Mouse (Mus musculus) heart, embryonic 10.5 days (tissue): ENCODE results near the gene Pla2g5. TPM values are rescaled to one million over a fixed set of nuclear protein-coding genes. Genes with fewer than 3 reads are reported as not detected.
"Not testable (repeated sequence)": the region's sequence is repeated elsewhere in the genome, so short reads cannot be mapped to it uniquely, and the experiment has no call there.

ENCODE experiments used
- DNase-seq: peaks from one replicate; pipeline ENCODE4 v3.0.0-alpha.2; 2017; ENCODE audit warnings: low spot score
- H3K27ac ChIP-seq: fragments of 300-500 bp; sonication (generic); 2 replicates; pipeline ENCODE4 v1.5.1; 2016; ENCODE audit warnings: mild to moderate bottlenecking
- H3K27me3 ChIP-seq: fragments of 300-500 bp; sonication (generic); 2 replicates; pipeline ENCODE4 v1.6.1; 2016; ENCODE audit warnings: mild to moderate bottlenecking; ENCODE audit not compliant: poor library complexity, insufficient read depth, severe bottlenecking
- H3K36me3 ChIP-seq: fragments of 300-500 bp; sonication (generic); 2 replicates; pipeline ENCODE4 v1.6.1; 2016; ENCODE audit warnings: mild to moderate bottlenecking, moderate library complexity
- H3K4me1 ChIP-seq: fragments of 300-500 bp; sonication (generic); 2 replicates; pipeline ENCODE4 v1.6.1; 2016; ENCODE audit warnings: mild to moderate bottlenecking
- H3K4me3 ChIP-seq: fragments of 300-500 bp; sonication (generic); 2 replicates; pipeline ENCODE4 v1.5.1; 2016; ENCODE audit warnings: mild to moderate bottlenecking, moderate library complexity
- H3K9me3 ChIP-seq: fragments of 300-500 bp; sonication (generic); 2 replicates; pipeline ENCODE4 v1.6.1; 2016; ENCODE audit warnings: mild to moderate bottlenecking, moderate library complexity
- WGBS: fragments of 180-500 bp; shearing (Covaris S2); methylation state at CpG from one replicate; pipeline ENCODE4 v1.1.7; 2016; 5-methylcytosine and 5-hydroxymethylcytosine counted together
- polyA plus RNA-seq: library from polyadenylated mRNA; unstranded; fragments of >200 nt; fragmentation: Nextera tagmentation; extraction: Ambion mirVana; gene quantifications from 2 replicates; pipeline ENCODE4 v1.2.1, GENCODE M21; 2016

The Pla2g5 gene
- 0.91 and 2.1 TPM in 2 replicates for polyA plus RNA-seq

- Histone ChIP-seq H3K27ac (no peak within 1 kb of the TSS), H3K4me1 (peaks cover 13% of the 10 kb centered on the region), H3K27me3 (0 out of 2 replicates have a peak, but pooled peaks cover 5% of the 10 kb centered on the region), H3K4me3 (no peak within 1 kb of the TSS), H3K9me3 (no peaks in the 10 kb centered on the region), H3K36me3 (no peaks in the 10 kb centered on the region)
- WGBS: 69% methylated on average over 10 of the region's 10 CpGs
- DNase-seq: no peak
Measured at GRCm38 (mm10) chr4:138863344-138863998, at the start of gene Pla2g5. Gene Pla2g5 (minus strand): TSS chr4:138863482.

- H3K27me3 ChIP-seq: no peaks in the 10 kb centered on the region
- H3K36me3 ChIP-seq: peaks cover 60% of the 10 kb centered on the region
- no peaks in the 10 kb centered on the region for H3K4me1 ChIP-seq
- 91% methylated on average over 18 of the region's 18 CpGs for WGBS
- DNase-seq: no peak
- no peak overlapping the region for H3K4me3 ChIP-seq
- no peaks in the 10 kb centered on the region for H3K9me3 ChIP-seq
- H3K27ac ChIP-seq: no peak overlapping the region
Measured at GRCm38 (mm10) chr4:138905624-138906337, 42.5 kb upstream of the Pla2g5 start.

- Histone ChIP-seq H3K9me3 (no peaks in the 10 kb centered on the region), H3K4me1 (no peaks in the 10 kb centered on the region), H3K27ac (no peak overlapping the region), H3K4me3 (no peak overlapping the region), H3K27me3 (no peaks in the 10 kb centered on the region), H3K36me3 (peaks cover 75% of the 10 kb centered on the region)
- WGBS: 70% methylated on average over 7 of the region's 7 CpGs
- no peak for DNase-seq
Measured at GRCm38 (mm10) chr4:138899361-138899760, 36.1 kb upstream of the Pla2g5 start.

- H3K9me3 ChIP-seq, H3K27me3 ChIP-seq, H3K4me1 ChIP-seq, H3K27ac ChIP-seq, H3K4me3 ChIP-seq, DNase-seq: not testable (repeated sequence)
- H3K36me3 ChIP-seq: peaks cover 49% of the 10 kb centered on the region
- 86% methylated on average over 11 of the region's 11 CpGs for WGBS
Measured at GRCm38 (mm10) chr4:138893789-138894188, 30.5 kb upstream of the Pla2g5 start.

GRCm38 (mm10) chr4:138892655-138893054, 29.4 kb upstream of the Pla2g5 start:
- Histone ChIP-seq H3K27ac (no peak overlapping the region), H3K36me3 (peaks cover 39% of the 10 kb centered on the region), H3K27me3 (peaks cover 7% of the 10 kb centered on the region), H3K9me3 (no peaks in the 10 kb centered on the region), H3K4me1 (no peaks in the 10 kb centered on the region), H3K4me3 (no peak overlapping the region)
- DNase-seq: no peak
- 86% methylated on average over 6 of the region's 6 CpGs for WGBS

- Histone ChIP-seq H3K27me3 (peaks cover 8% of the 10 kb centered on the region), H3K27ac (no peak overlapping the region), H3K9me3 (no peaks in the 10 kb centered on the region), H3K36me3 (peaks cover 15% of the 10 kb centered on the region), H3K4me3 (no peak overlapping the region), H3K4me1 (no peaks in the 10 kb centered on the region)
- 74% methylated on average over 8 of the region's 8 CpGs for WGBS
- DNase-seq: no peak
Measured at GRCm38 (mm10) chr4:138889635-138890034, 26.4 kb upstream of the Pla2g5 start.

GRCm38 (mm10) chr4:138889165-138889564, 25.9 kb upstream of the Pla2g5 start:
- Histone ChIP-seq H3K4me3 (no peak overlapping the region), H3K27me3 (peaks cover 8% of the 10 kb centered on the region), H3K36me3 (peaks cover 13% of the 10 kb centered on the region), H3K9me3 (no peaks in the 10 kb centered on the region), H3K27ac (no peak overlapping the region), H3K4me1 (no peaks in the 10 kb centered on the region)
- WGBS: 64% methylated on average over 7 of the region's 7 CpGs
- DNase-seq: no peak

- Histone ChIP-seq H3K4me1 (peaks cover 13% of the 10 kb centered on the region), H3K27me3 (peaks cover 56% of the 10 kb centered on the region), H3K4me3 (no peak overlapping the region), H3K36me3 (no peaks in the 10 kb centered on the region), H3K9me3 (no peaks in the 10 kb centered on the region), H3K27ac (no peak overlapping the region)
- DNase-seq: peak; percentile 92
- 18% methylated on average over 6 of the region's 6 CpGs for WGBS
Measured at GRCm38 (mm10) chr4:138884261-138884660, 21.0 kb upstream of the Pla2g5 start.

GRCm38 (mm10) chr4:138882179-138882578, 18.9 kb upstream of the Pla2g5 start:
- peaks cover 49% of the 10 kb centered on the region for H3K27me3 ChIP-seq
- peak overlapping the region; percentile 47 for H3K4me3 ChIP-seq
- H3K4me1 ChIP-seq: peaks cover 24% of the 10 kb centered on the region
- no peaks in the 10 kb centered on the region for H3K36me3 ChIP-seq
- H3K9me3 ChIP-seq: no peaks in the 10 kb centered on the region
- DNase-seq: no peak
- peak overlapping the region; percentile 42; the same call in 1 of the 2 replicates for H3K27ac ChIP-seq
- WGBS: 16% methylated on average over 16 of the region's 16 CpGs

- DNase-seq: no peak
- H3K27ac ChIP-seq: no peak overlapping the region
- no peaks in the 10 kb centered on the region for H3K9me3 ChIP-seq
- H3K36me3 ChIP-seq: no peaks in the 10 kb centered on the region
- 75% methylated on average over 7 of the region's 7 CpGs for WGBS
- no peak overlapping the region for H3K4me3 ChIP-seq
- H3K27me3 ChIP-seq: peaks cover 49% of the 10 kb centered on the region
- H3K4me1 ChIP-seq: peaks cover 24% of the 10 kb centered on the region
Measured at GRCm38 (mm10) chr4:138880811-138881584, 17.7 kb upstream of the Pla2g5 start.

GRCm38 (mm10) chr4:138879808-138880207, 16.5 kb upstream of the Pla2g5 start:
- no peak for DNase-seq
- no peak overlapping the region for H3K27ac ChIP-seq
- no peaks in the 10 kb centered on the region for H3K9me3 ChIP-seq
- peaks cover 49% of the 10 kb centered on the region for H3K27me3 ChIP-seq
- WGBS: 83% methylated on average over 11 of the region's 11 CpGs
- no peaks in the 10 kb centered on the region for H3K36me3 ChIP-seq
- H3K4me1 ChIP-seq: peaks cover 24% of the 10 kb centered on the region
- H3K4me3 ChIP-seq: no peak overlapping the region

- Histone ChIP-seq H3K27me3 (peaks cover 46% of the 10 kb centered on the region), H3K4me3 (no peak overlapping the region), H3K9me3 (no peaks in the 10 kb centered on the region), H3K4me1 (peaks cover 24% of the 10 kb centered on the region), H3K36me3 (no peaks in the 10 kb centered on the region), H3K27ac (no peak overlapping the region)
- WGBS: 35% methylated on average over 8 of the region's 8 CpGs
- DNase-seq: no peak
Measured at GRCm38 (mm10) chr4:138878783-138879182, 15.5 kb upstream of the Pla2g5 start.

- Histone ChIP-seq H3K9me3 (no peaks in the 10 kb centered on the region), H3K27me3 (peaks cover 36% of the 10 kb centered on the region), H3K27ac (no peak within 1 kb of the TSS), H3K4me1 (peaks cover 24% of the 10 kb centered on the region), H3K36me3 (no peaks in the 10 kb centered on the region), H3K4me3 (no peak within 1 kb of the TSS)
- no peak for DNase-seq
- 78% methylated on average over 4 of the region's 4 CpGs for WGBS
Measured at GRCm38 (mm10) chr4:138877731-138878130, 14.4 kb upstream of the Pla2g5 start, which contains the start of gene Pla2g2e. Gene Pla2g2e (plus strand): TSS chr4:138877942.
